ENCODE assay signal across 8 mouse cellular contexts in the genomic region with DNA sequence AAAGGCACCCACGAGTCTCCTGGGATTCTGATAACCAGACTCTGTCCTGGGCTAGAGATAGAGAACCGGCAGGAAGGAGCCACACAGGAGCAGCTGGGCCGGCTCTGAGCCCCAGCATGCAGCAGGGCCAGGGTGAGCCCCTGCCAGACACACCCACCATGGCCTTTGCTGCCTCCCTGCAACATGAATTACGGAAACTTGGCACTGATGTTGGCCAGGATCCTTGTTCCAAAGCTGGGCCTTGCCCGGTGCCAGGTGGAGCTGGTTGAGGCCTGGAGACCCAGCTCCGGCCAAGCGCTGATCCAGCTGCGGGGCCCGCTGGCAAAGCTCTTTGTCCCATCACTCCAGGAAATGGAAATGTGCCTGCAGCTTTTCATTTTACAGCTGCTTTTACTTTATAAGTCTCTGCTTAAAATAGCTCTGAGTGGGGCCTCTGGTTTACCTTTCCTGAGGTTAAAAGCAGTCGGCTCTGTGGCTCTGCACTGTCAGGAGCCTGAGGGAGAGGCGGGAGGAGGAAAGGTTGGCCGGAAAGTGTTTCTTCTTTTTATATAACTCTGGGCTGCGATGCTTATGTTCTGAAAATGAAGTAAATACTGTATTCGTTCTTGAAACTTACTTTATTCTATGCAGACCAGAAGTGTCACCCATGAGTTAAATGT. TPM values are rescaled to one million over a fixed set of nuclear protein-coding genes. Genes with fewer than 3 reads are reported as not detected.
DNase-seq lines count a peak whose midpoint lies in the region; ATAC-seq and TF ChIP-seq lines count a peak whose summit lies in the region.

No protein-coding gene starts in this region.

- no peak overlapping the region for H3K4me3 ChIP-seq in forebrain, embryonic 15.5 days
- no peak overlapping the region for H3K4me3 ChIP-seq in forebrain, embryonic 12.5 days (replicated peaks)
- no peak overlapping the region for H3K4me3 ChIP-seq in heart, postnatal 0 days (ENCODE audit: low read depth, low read length)
- no peak overlapping the region for H3K4me3 ChIP-seq in midbrain, postnatal 0 days (ENCODE audit: low read depth, low read length)

- peak; percentile 52; the same call in 1 of the 2 replicates for TF ChIP-seq EP300 in heart, postnatal 0 days (IDR thresholded peaks at IDR 0.05; ENCODE audit: low read depth)

- DNase-seq in adrenal gland, adult 2 months: peak; percentile 88
- DNase-seq in fat pad, adult 2 months (ENCODE audit: extremely low read depth, low read depth, low spot score): peak; percentile 74
- DNase-seq in heart, postnatal 0 days (ENCODE audit: low spot score): peak; percentile 69
- DNase-seq in layer of hippocampus, postnatal 14 days (ENCODE audit: low spot score in 2 of 2): peak; percentile 65 to 82
- peak; percentile 79 for DNase-seq in midbrain, postnatal 0 days (ENCODE audit: low spot score)
- DNase-seq in embryo, embryonic 10.5 days (ENCODE audit: low spot score): no peak

- no peak; the same call in 1 of the 2 replicates for ATAC-seq in forebrain, embryonic 15.5 days (replicated peaks)
- no peak for ATAC-seq in forebrain, embryonic 12.5 days (ENCODE audit: low FRiP score)
- ATAC-seq in heart, postnatal 0 days (ENCODE audit: insufficient read depth, low read depth): peak; percentile 18
- peak; percentile 25; the same call in 1 of the 2 replicates for ATAC-seq in midbrain, postnatal 0 days (ENCODE audit: low FRiP score)

- no peak overlapping the region for H3K4me2 ChIP-seq in forebrain, embryonic 15.5 days (replicated peaks)
- no peak overlapping the region for H3K4me2 ChIP-seq in forebrain, embryonic 12.5 days
- H3K4me2 ChIP-seq in heart, postnatal 0 days (ENCODE audit: low read depth, low read length): no peak overlapping the region
- no peak overlapping the region for H3K4me2 ChIP-seq in midbrain, postnatal 0 days (ENCODE audit: low read depth, low read length, poor library complexity, severe bottlenecking)

- no peaks in the 10 kb centered on the region for H3K9me3 ChIP-seq in forebrain, embryonic 15.5 days
- H3K9me3 ChIP-seq in forebrain, embryonic 12.5 days: no peaks in the 10 kb centered on the region
- no peaks in the 10 kb centered on the region for H3K9me3 ChIP-seq in heart, postnatal 0 days (replicated peaks; ENCODE audit: control insufficient read depth, low read length)
- H3K9me3 ChIP-seq in midbrain, postnatal 0 days (ENCODE audit: low read length): no peaks in the 10 kb centered on the region

- TF ChIP-seq CTCF in heart, postnatal 0 days (IDR thresholded peaks at IDR 0.05; ENCODE audit: low read depth): no peak
- TF ChIP-seq CTCF in midbrain, postnatal 0 days (IDR thresholded peaks at IDR 0.05): no peak

- no peak overlapping the region for H3K9ac ChIP-seq in forebrain, embryonic 15.5 days (replicated peaks)
- no peak overlapping the region for H3K9ac ChIP-seq in forebrain, embryonic 12.5 days
- 0 out of 2 replicates have a peak overlapping the region, but pooled peaks have one; percentile 27 for H3K9ac ChIP-seq in heart, postnatal 0 days (replicated peaks; ENCODE audit: low read depth, low read length)
- no peak overlapping the region for H3K9ac ChIP-seq in midbrain, postnatal 0 days (replicated peaks; ENCODE audit: low read length, poor library complexity, severe bottlenecking)

- H3K27ac ChIP-seq in forebrain, embryonic 15.5 days (replicated peaks): peak overlapping the region; percentile 16; the same call in 1 of the 2 replicates
- no peak overlapping the region for H3K27ac ChIP-seq in forebrain, embryonic 12.5 days
- peak overlapping the region; percentile 84 for H3K27ac ChIP-seq in heart, postnatal 0 days (ENCODE audit: low read depth)
- H3K27ac ChIP-seq in midbrain, postnatal 0 days (ENCODE audit: low read depth, low read length): no peak overlapping the region

- no peaks in the 10 kb centered on the region for H3K27me3 ChIP-seq in forebrain, embryonic 15.5 days
- no peaks in the 10 kb centered on the region for H3K27me3 ChIP-seq in forebrain, embryonic 12.5 days
- no peaks in the 10 kb centered on the region for H3K27me3 ChIP-seq in heart, postnatal 0 days (ENCODE audit: control insufficient read depth, insufficient read depth, low read length)
- H3K27me3 ChIP-seq in midbrain, postnatal 0 days (ENCODE audit: insufficient read depth, low read length): no peaks in the 10 kb centered on the region

- 57% methylated on average over 14 of the region's 14 CpGs for WGBS in forebrain, embryonic 15.5 days
- WGBS in forebrain, embryonic 12.5 days: 66% methylated on average over 14 of the region's 14 CpGs
- WGBS in heart, postnatal 0 days: 13% methylated on average over 14 of the region's 14 CpGs
- 62% methylated on average over 14 of the region's 14 CpGs for WGBS in midbrain, postnatal 0 days

- H3K36me3 ChIP-seq in forebrain, embryonic 15.5 days: no peaks in the 10 kb centered on the region
- no peaks in the 10 kb centered on the region for H3K36me3 ChIP-seq in forebrain, embryonic 12.5 days (replicated peaks)
- H3K36me3 ChIP-seq in heart, postnatal 0 days (replicated peaks; ENCODE audit: control insufficient read depth, insufficient read depth, low read length): no peaks in the 10 kb centered on the region
- H3K36me3 ChIP-seq in midbrain, postnatal 0 days (ENCODE audit: insufficient read depth, low read length): no peaks in the 10 kb centered on the region

- H3K4me1 ChIP-seq in forebrain, embryonic 15.5 days: peaks cover 20% of the 10 kb centered on the region
- H3K4me1 ChIP-seq in forebrain, embryonic 12.5 days: peaks cover 17% of the 10 kb centered on the region
- H3K4me1 ChIP-seq in heart, postnatal 0 days (ENCODE audit: control insufficient read depth, insufficient read depth): peaks cover 67% of the 10 kb centered on the region
- H3K4me1 ChIP-seq in midbrain, postnatal 0 days (ENCODE audit: insufficient read depth, low read length): peaks cover 10% of the 10 kb centered on the region; the same call in 1 of the 2 replicates

RNA-seq across cellular contexts. Expression of gene Inpp5a, which starts 20.1 kb away (rescaled TPM):
- polyA plus RNA-seq in forebrain, embryonic 15.5 days (2015; fragmentation: Nextera tagmentation; extraction: Ambion mirVana): 10.8 and 12.7 TPM in 2 replicates
- polyA plus RNA-seq in forebrain, embryonic 12.5 days (2016; fragmentation: Nextera tagmentation; extraction: Ambion mirVana): 17.3 TPM in 2 replicates
- total RNA-seq in adrenal gland, adult 2 months (2021): 100 to 1,000 TPM in 1 of 2 experiments, 10 to 100 TPM in 1; 89.7 to 103 TPM
- 41.5 and 46.2 TPM in 2 replicates for polyA plus RNA-seq in adrenal gland, adult 2 months (2012; rRNA removed)
- 43.4 and 44.1 TPM in 2 replicates for total RNA-seq in heart, postnatal 0 days (2014; rRNA removed; ENCODE audit: low replicate concordance)
- 57.9 and 65.2 TPM in 2 replicates for polyA plus RNA-seq in heart, postnatal 0 days (2015; fragmentation: Nextera tagmentation; extraction: Ambion mirVana)
- total RNA-seq in layer of hippocampus, postnatal 14 days (2021): 10 to 100 TPM; 41.1 to 41.2 TPM
- 15.1 and 20.9 TPM in 2 replicates for total RNA-seq in midbrain, postnatal 0 days (2014; rRNA removed)
- polyA plus RNA-seq in midbrain, postnatal 0 days (2015; fragmentation: Nextera tagmentation; extraction: Ambion mirVana): 20.4 and 21.2 TPM in 2 replicates

Comparison
In these comparisons a context has a peak if more than half of its experiments do, and no peak if none do; other contexts are left out.
1. H3K27ac ChIP-seq: peak in forebrain, embryonic 15.5 days (single experiment) and heart, postnatal 0 days (single experiment); none in forebrain, embryonic 12.5 days (single experiment) and midbrain, postnatal 0 days (single experiment).
2. ATAC-seq: peak in heart, postnatal 0 days (single experiment) and midbrain, postnatal 0 days (single experiment); none in forebrain, embryonic 15.5 days (single experiment) and forebrain, embryonic 12.5 days (single experiment).